Mouse (Mus musculus): Measurements from ENCODE around the gene Zcchc14.

Gene Zcchc14

GRCm38 (mm10) chr8:121663101-121663500, 10.4 kb upstream of the Zcchc14 start:
- DNase-seq = no peak

GRCm38 (mm10) chr8:121661631-121662357, 9.1 kb upstream of the Zcchc14 start:
- no peak for DNase-seq

- DNase-seq = peak in 1 of 2 experiments; percentile 28
These were observed 7.9 kb upstream of the Zcchc14 start for GRCm38 (mm10) chr8:121660602-121661001.

DNA sequence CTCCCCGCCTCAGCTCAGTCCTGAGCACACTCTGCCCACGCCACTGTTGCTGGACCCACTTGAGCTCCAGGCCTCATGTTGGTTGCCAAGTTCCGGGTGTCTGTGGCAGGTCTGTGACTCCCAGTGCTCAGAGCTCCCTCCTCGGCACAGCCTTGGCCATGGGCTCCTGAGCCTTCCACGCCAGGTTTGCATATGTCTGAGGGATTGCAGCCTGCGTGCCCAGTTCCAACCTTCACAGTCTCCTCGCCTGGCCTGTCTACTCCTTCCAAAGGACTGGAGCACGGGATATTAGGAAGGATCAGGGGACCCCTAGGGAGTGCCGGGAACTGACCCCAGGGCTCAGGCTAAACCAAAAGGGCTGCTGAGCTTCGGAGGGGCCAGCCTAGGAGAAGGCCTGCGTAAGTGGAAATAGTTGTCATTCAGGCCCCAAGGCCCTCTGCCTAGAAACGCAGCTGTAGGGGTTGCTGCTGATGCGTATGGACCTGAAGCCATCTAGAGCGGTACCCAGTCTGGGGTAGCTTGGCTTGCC, 2.3 kb upstream of the Zcchc14 start:
- DNase-seq = no peak

DNA sequence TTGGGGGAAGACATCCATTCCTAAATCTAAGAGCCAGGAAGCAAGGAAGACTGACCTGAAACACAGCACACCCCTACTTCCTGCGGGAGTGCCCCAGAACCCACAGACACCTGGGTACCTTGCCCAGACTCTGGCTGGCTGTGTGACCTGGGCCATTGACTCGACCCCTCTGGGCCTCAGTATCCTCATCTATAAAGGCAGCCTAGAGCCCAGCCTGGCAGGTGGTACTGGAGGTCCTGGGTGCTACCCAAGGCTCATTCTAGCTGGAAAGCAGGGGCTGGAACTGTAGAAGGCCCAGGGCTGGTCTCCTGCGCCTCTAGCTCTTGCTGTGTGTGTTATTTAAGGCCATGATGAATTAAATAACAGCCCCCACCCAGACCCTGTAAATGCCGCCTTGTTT, 1.4 kb upstream of the Zcchc14 start:
- no peak for DNase-seq

- DNase-seq = peak in 1 of 2 experiments; percentile 62
These were observed 779 bp upstream of the Zcchc14 start for GRCm38 (mm10) chr8:121653340-121654019.

- peak; percentile 65 to 79 for DNase-seq
These were observed 783 bp downstream of the Zcchc14 start for GRCm38 (mm10) chr8:121651874-121652361.

- DNase-seq = no peak
These were observed 1.3 kb downstream of the Zcchc14 start for GRCm38 (mm10) chr8:121651308-121651873.

DNA sequence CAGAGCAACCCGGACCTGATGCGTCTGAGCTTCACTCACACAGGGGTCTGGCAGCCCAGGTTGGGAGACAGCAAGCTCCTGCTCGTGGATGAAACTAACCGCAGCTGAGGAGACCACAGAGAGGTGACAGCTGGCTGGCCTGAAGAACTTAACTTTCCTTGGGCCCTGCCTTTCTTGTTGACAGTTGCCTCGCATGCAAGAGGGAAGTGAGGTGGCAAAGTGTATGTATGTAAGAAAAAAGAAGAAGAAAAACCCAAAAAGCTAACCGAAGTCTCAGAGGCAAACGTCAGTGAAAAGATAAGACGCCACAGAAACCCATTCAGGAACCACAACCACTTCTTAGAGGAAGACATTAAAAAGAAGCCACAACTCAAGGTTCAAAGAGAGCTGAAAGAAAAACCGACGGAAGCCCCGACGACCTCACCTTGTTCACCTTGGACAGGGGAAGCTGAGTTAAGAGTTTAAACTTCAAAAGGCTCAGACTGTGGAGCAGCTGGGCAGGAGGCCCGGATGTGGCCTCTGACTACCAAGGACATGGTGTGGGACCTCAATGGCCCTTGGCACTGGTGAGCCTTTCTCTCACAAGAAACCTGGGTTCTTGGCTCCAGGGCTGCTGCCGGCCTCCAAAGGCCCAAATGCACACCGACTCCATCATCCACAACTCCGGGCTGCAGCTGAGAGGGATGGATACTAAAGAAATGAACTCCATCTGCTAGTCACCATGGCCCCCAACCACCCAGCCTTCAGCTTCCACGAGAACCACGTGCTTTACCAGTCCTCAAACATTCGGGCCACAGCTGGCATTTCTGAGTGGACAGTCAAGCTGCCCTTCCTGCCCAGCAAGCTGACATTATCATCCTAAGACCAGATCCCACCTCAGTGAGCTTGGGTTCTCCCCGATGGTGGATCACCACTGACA, 2.1 kb downstream of the Zcchc14 start:
- peak in 1 of 2 experiments; percentile 26 for DNase-seq

- DNase-seq = peak in 1 of 2 experiments; percentile 56
These were observed 2.8 kb downstream of the Zcchc14 start for GRCm38 (mm10) chr8:121649904-121650303.

- DNase-seq = no peak
These were observed 3.3 kb downstream of the Zcchc14 start for GRCm38 (mm10) chr8:121649423-121649822.

- DNase-seq = peak in 1 of 2 experiments; percentile 31
These were observed 4.2 kb downstream of the Zcchc14 start for GRCm38 (mm10) chr8:121648451-121648850.

DNA sequence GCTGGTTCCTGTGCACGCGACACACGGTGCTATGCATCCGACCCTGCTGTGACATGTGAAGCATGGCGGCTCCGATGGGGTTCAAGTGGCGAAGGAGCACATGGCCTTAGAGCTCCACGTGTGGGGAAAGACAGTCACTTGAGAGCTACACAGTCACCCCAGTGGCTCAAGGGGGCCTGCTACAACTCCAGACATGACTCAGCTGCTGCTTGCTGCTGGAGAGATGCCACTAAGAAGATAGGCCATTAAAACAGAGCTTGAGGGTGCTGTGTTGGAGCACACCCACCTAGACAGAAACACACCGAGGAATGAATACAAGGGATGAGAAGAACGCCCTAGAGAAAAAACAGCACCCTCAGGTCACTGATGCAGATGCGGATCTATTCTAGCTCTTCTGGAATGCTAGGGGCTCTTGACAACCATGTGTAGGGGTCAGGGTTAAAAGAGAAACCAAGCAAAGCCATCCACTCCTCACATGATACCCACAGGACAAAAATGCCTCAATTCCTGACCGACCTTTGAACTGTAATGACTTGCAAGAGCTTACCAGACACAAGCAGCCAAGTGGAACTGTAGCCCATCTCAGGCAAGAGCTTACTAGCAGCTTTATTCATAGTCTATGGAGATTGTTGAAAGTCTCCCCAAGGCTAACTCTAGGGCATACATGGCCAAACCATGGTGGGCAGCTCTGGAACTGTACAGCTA, 5.0 kb downstream of the Zcchc14 start:
- peak in 1 of 2 experiments; percentile 40 for DNase-seq

DNA sequence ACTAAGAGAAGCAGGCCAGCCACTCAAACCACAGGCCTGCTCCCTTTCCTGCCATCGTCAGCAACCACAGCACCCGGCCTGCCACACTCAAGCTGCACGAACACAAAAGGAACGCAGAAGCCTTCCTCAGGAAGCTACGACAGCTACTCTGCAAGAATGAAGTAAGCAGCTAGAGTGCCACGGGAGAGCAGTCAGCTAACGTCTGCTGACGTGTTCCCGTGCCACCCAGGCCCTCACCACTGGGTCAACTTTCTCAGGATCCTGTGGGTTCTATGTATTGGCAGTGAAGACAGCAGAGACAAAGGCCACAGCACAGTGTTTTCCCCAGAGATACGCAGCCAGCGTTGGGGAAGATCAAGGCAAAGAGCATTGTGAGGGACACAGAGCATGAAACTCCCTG, 9.3 kb downstream of the Zcchc14 start:
- DNase-seq = no peak

GRCm38 (mm10) chr8:121642804-121643203, 9.9 kb downstream of the Zcchc14 start:
- DNase-seq = no peak

DNA sequence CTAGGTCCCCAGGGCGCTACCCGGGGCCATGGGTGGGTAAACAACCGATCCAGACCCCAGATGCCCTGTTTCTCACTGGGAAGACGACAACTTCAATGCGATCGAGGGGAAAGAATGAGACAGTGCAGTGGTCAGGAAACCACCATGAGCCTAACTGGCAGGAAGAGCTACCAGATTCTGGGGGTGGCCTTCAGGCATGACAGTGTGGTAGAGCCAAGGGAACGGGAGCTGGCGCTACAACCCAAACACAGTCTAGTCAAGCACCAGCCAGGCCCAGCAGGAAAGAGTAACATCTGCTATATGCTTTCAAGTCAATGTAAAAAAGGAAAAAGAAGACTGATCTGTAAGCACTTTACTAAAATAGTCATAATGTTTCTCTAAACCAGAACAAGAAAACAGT, 16.5 kb downstream of the Zcchc14 start:
- DNase-seq = no peak

GRCm38 (mm10) chr8:121635534-121635933, 17.2 kb downstream of the Zcchc14 start:
- peak; percentile 60 to 77 for DNase-seq

- DNase-seq = no peak
These were observed 20.3 kb downstream of the Zcchc14 start for GRCm38 (mm10) chr8:121632401-121632800.

DNA sequence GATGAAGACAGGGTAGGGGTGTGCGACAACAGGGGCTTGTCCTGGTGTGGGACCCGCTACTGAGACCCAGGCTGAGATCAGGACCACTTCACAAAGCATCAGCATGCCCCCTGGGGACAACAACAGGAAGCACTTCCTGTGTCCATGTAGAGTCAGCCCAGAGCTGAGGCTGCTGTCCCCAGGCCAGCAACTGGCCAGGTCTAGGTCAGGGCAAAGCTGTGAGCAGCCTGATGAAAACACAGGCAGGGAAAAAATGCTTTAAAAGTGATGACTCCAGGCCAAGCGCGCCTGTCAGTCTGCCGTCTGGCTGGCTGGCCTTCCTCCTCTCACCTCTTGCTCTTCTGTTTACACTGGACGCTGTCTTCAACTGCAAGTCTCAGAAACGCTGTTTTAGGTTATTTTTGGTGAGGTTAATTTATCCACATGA, 21.0 kb downstream of the Zcchc14 start:
- DNase-seq = peak; percentile 53 to 72

GRCm38 (mm10) chr8:121628681-121629080, 24.0 kb downstream of the Zcchc14 start:
- DNase-seq = no peak

DNA sequence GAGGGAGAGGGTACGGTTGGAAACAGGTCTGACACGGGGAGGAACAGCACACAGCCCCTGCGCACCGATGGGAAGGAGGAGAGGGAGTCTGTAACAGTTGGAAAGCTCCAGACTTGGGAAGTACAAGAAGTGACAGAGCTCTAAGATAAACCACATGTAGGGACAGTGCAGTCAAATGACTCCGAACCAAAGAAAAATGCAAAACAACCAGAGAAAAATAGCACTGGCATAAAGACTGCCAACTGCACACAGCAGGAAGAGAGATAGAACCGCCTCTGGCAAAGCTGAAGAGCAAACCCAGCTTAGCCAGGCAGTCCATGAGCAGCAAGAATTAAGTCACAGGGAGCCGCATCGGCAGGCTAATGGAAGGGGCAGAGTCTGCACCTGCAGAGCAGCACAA, 29.7 kb downstream of the Zcchc14 start:
- DNase-seq = no peak

- no peak for DNase-seq
These were observed 30.8 kb downstream of the Zcchc14 start for GRCm38 (mm10) chr8:121621879-121622278.
